Mouse (Mus musculus): Measurements from ENCODE around the gene Bbs12. TPM values are rescaled to one million over a fixed set of nuclear protein-coding genes. Genes with fewer than 3 reads are reported as not detected.

Bbs12 gene
- total RNA-seq (2021) = 1 to 10 TPM; 4.0 to 4.5 TPM

DNA sequence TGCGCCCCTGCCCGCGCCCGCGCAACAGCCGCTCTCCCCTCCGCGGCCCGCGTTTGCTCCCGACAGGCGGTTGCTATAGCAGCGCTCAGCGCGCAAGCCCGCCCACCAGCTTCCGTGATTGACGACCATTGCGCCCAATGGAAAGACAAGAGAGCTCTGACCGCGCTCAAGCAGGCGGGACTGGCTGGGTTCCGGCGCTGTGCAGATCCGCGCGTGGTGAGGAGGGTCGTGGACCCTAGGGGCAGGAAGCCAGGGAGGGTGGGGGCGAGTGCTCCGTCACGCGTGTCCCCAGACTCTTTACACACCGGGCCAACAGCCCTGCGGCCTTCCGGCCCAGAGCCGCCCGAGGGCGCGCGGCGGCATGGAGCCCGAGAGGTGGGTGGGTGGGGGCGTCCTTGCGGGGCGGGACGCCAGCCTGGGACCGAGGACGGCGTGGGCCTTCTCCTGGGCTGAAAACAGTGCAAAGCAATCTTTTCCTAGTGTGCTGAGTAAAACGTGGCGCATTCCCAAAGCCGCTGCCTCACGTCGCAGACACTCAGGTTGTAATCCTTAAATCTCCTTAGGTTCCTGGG is at the start of gene Bbs12, which contains the start of gene Cetn4:
Bbs12 (plus strand) TSS at position 185 of the 572 bp plus-strand sequence.
Cetn4 (minus strand) TSS at position 339 of the 572 bp plus-strand sequence.
- DNase-seq (ENCODE audit: extremely low spot score in 1 of 2, low spot score in 2 of 2) = peak; percentile 96 to 97
- intact Hi-C loops (cut with DNase I) = loop anchor here (5.0 kb wide), 1 partner anchor 105 kb away; the partner anchor contains the start of gene Spata5

DNA sequence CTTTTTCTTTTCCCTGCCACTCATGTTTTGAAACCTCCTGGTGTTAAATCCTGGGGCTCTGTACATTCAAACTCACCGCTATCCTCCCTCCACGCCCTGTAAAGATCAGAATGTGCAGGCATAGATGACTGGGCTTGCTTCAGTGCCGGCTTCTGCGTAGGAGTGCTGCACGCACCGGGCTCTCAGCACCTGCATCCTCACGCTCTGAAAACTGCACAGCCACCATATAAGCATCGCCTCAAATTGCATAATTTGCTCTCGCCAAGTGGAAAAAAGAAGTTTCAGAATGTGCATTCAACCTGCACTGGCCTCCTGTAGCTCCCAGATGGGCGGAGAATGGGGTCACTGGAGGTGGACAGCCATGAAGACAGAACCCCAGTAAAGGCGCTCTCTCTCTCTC is 44.0 kb upstream of the Bbs12 start:
- intact Hi-C loops (cut with DNase I) = no loop called here
- DNase-seq (ENCODE audit: extremely low spot score in 1 of 2, low spot score in 2 of 2) = no peak

DNA sequence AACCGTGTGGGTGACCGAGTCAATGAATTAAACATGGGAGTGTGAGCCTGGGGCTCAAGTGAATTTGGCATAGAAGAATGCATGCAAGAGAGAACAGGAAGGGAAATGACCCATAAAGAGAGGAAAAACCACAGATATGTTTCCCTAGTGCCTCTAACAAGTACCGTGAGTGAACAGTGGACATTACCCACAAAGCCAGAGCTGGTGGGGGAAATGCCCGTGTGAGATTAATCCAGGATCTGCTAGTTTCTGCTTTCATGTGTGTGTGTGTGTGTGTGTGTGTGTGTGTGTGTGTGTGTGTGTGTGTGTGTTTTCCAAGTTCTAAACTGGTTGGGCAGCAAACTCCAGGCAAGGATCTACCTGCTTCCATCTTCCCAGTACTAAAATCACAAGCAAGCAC is 42.4 kb upstream of the Bbs12 start:
- no peak for DNase-seq (ENCODE audit: extremely low spot score in 1 of 2, low spot score in 2 of 2)
- intact Hi-C loops (cut with DNase I) = loop anchor here (5.0 kb wide), 1 partner anchor 53 kb away; no protein-coding TSS in a partner anchor

DNA sequence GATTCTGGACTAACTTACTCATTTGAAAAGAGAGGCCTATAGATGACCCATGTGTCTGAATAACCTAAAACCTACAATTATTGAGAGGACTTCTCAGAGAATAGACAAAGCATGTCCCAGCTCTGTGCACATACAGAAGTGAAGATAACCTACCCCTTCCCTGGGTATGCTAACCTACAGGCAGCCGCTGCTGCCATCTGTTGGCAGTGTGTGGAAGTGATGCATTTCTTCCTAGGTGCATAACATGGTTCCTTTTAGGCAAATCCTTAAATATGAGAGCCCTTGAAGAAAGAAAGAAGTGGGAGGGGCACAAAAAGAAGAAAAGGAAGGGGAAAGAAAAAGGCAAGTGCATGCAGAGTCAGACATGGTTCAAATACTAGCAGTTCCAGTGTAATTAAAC is 41.1 kb upstream of the Bbs12 start:
- intact Hi-C loops (cut with DNase I) = loop anchor here (5.0 kb wide), 1 partner anchor 54 kb away; no protein-coding TSS in a partner anchor
- peak; percentile 19 to 55 for DNase-seq (ENCODE audit: extremely low spot score in 1 of 2, low spot score in 2 of 2)

DNA sequence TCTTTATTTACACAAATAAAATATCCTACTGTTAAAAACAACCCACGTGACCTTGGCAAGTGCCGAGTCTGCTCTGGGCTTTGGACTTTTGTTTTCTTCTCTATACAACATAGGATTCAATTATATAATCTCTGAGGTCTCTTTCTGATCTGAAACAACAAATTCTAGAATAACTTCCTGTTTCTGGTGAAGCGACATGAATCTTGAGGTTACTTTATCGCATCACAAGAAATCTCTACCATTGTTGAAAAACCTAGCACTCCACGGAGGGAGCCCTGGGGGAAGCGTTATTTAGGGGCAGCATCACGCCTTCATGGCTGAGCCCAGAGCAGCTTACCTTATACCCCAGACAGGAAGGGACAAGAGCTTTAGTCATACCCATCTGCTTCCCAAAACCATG is 39.3 kb upstream of the Bbs12 start:
- no peak for DNase-seq (ENCODE audit: extremely low spot score in 1 of 2, low spot score in 2 of 2)
- intact Hi-C loops (cut with DNase I) = loop anchor here (5.0 kb wide), 1 partner anchor 56 kb away; no protein-coding TSS in a partner anchor

DNA sequence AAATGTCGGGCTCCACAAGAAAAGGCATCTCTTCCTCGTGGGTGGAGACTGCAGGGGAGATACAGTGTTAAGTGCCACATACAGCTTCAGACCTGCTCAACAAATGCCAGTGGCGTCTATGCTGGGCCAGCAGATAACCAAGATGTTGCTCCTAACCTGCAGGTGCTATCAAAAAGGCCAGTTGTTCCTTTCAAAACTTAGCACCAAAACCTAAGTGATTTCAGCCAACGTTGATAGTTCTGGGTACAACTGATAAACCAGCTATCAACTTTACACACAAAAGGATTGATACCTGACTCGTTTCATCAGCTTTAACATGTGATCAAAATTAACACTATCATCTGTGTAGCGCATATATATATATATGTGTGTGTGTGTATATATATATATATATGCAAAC is 37.7 kb upstream of the Bbs12 start:
- intact Hi-C loops (cut with DNase I) = loop anchor here (5.0 kb wide), 1 partner anchor 57 kb away; no protein-coding TSS in a partner anchor
- no peak for DNase-seq (ENCODE audit: extremely low spot score in 1 of 2, low spot score in 2 of 2)

DNA sequence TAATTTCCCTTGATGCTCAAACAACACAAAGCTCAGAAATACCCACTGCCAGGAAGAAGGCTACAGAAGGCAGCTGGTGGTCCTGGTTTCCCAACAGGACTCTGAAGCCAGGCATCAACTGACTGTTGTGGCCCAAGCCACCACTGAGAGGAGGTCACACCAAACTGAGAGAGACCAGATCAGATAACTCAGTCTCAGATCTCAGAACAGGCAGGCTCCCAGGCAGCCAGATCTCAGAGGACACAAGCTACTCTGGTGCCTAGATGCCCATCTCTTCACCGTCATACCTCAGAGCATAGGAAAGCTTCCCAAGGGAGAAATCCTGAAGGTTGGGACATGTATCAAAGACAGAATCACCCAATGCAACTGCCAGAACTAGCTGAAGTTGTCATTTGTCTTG is 32.1 kb upstream of the Bbs12 start:
- no peak for DNase-seq (ENCODE audit: extremely low spot score in 1 of 2, low spot score in 2 of 2)
- intact Hi-C loops (cut with DNase I) = no loop called here

DNA sequence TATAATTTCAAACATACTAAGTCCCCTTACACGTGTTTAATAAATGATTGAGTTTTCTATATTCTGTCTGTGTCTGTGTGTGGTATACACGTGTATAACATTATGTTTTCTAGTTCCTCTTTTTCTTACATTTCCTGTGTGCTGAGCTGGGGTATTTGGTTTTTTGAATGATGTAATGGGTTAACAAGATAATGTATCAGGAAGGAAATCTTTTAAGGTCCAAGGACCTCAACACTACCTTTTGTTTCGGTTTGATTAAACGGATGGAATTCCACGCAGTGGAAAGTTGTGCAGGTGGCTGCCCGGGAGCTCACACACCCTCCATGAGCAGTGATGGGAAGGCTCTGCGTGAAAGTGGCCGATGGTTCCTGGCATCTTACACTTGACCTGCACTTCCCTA is 31.5 kb upstream of the Bbs12 start:
- intact Hi-C loops (cut with DNase I) = no loop called here
- DNase-seq (ENCODE audit: extremely low spot score in 1 of 2, low spot score in 2 of 2) = no peak

DNA sequence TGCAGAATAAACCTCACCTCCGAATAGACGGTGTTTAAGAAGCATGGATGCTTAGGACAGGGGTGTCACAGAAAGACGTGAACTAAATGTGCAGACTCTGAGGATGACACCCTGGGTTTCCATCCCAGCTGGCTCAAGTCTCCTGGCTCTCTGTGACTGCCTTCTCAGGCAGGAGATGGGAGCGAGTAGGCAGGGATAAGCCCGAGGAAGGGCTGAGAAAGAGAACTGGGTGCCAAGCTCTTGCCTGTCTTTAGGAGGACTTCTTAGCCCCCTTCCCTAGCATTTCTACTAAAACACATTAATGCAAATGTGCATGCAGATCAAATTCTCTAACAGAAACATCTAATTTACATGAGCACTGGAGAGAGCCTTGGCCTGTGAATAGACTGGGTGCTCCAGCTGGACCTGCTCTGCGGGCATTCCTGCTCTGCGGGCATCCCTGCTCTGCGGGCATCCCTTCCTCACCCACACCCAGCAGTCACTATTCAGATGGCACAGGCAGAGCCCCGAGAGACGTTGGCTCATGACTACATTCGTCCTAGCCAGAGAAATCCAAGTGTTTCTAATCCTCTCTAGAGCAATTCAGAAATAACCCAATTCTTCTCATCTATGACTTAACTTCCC is 29.9 kb upstream of the Bbs12 start:
- no peak for DNase-seq (ENCODE audit: extremely low spot score in 1 of 2, low spot score in 2 of 2)
- intact Hi-C loops (cut with DNase I) = no loop called here

DNA sequence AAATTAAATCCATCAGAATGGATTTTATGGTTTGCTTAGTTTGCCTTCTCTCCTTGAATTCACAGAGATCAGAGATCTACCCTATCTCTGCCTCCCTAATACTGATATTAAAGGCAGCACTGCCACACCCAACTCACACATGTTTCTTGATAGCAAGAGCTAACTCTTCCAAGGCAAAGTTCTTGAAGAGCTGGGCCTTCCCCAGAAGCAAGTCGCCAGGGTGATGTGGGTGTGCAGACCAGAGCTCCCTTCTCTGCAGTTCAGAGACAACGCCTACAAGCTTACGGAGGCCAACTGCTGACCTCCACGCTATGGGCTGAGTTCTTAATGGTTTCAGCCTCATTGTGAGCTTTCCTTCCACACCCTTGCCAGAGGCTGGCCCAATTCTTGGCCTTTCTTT is 29.1 kb upstream of the Bbs12 start:
- intact Hi-C loops (cut with DNase I) = no loop called here
- no peak for DNase-seq (ENCODE audit: extremely low spot score in 1 of 2, low spot score in 2 of 2)

DNA sequence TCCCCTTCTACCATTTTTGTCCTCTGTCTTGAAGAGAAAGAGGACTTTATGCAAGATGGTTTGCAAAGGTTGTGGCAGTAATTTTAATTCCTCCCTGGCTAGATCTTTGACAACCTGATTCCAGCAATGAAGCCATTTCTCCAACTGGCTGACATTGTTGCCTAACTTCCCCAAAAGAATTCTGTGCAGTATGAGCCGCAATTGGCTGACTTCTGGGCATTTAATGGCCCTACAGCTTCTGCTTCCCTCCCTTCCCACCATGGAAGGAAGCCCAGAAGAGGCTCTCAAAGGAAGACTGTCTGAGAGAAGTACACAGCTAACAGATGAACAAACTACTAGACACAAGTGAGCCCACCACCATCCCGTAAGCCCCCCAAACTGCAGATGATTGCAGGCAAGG is 23.1 kb upstream of the Bbs12 start:
- no peak for DNase-seq (ENCODE audit: extremely low spot score in 1 of 2, low spot score in 2 of 2)
- intact Hi-C loops (cut with DNase I) = no loop called here

DNA sequence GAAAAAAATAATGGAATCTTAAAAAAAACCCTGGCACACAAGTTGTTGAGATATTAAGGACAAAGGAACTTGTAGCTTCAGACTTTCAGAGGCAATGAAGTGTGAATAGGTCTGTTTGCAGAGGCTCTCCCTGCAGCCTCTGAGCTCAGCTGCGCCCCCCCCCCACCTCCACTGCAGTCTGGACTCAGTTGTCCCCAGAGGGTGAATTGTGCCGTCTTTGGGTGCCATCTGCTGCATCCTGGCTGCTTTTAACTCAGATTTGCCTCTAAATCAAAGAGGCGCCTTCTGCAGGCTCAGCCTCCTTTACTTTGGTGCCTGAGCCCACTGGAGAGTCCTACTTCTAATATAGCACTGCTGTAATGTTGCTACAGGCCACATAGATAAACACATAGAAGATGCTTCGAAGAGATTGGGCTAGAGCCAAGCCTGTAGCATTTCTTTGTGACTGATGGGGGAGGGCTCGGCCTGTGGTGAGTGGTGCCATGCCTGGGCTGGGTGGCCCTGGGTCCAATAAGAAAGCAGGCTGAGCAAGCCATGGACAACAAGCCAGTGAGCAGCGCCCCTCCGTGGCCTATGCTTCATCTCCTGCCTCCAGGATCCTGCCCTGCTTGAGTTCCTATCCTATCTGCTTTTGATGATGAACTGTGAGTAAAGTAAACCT is 21.3 kb upstream of the Bbs12 start:
- no peak for DNase-seq (ENCODE audit: extremely low spot score in 1 of 2, low spot score in 2 of 2)
- intact Hi-C loops (cut with DNase I) = no loop called here

DNA sequence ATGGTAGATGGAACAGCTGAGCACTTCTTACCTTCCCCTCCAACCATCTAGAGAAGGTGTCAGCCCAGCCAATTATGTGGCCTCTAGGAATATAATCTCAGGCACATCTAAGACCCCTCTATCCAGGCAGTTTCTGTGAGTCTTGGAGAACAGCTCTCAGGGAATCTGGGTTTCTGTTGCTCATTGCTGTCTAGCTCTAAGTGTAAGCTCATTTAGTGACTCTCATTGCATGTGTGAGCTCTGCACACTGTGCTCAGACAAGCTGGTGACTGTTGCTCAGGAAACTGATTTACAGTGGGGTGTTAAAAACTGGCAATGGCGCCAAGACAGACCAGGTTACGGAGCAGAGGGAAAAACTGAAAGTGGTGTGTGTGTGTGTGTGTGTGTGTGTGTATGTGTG is 20.4 kb upstream of the Bbs12 start:
- DNase-seq (ENCODE audit: extremely low spot score in 1 of 2, low spot score in 2 of 2) = no peak
- intact Hi-C loops (cut with DNase I) = no loop called here

DNA sequence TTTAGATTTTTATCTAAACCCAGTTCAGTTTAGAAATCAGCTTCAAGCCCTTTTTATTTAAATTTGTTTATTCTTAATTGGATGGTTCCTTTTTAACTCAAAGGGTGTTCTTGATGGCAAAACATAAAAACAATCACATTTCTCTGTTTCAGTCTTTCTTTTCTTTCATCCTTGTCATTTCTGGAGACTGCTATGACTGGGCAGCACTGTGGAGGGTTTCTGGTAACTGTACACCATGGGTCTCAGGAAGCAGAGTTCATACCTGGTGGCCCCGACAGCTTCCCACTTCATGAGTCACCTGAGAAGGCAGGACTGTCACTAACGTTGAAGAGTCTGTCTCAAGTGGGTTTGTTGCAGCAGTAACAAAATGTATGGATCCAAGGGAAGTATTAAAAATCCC is 19.7 kb upstream of the Bbs12 start:
- intact Hi-C loops (cut with DNase I) = no loop called here
- DNase-seq (ENCODE audit: extremely low spot score in 1 of 2, low spot score in 2 of 2) = no peak

DNA sequence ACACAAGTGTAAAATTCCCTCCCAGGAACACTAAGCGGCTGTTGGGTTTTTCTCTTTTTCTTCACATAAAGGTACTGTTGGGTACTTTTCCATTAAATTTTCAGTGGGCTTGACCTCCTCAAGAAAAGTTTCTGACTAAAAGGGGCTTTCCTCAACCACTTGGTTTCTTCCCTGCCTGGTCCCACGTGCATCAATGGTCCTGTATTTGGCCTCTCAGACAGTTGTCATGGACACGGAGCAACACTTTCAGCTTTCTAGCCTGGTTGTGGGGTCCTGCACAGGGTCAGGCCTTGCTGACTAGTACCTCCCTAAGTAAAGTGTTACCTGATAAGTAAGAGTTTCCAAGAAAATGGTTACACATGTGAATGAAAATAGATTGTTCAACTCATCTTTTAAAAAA is 12.9 kb upstream of the Bbs12 start:
- intact Hi-C loops (cut with DNase I) = no loop called here
- DNase-seq (ENCODE audit: extremely low spot score in 1 of 2, low spot score in 2 of 2) = no peak

DNA sequence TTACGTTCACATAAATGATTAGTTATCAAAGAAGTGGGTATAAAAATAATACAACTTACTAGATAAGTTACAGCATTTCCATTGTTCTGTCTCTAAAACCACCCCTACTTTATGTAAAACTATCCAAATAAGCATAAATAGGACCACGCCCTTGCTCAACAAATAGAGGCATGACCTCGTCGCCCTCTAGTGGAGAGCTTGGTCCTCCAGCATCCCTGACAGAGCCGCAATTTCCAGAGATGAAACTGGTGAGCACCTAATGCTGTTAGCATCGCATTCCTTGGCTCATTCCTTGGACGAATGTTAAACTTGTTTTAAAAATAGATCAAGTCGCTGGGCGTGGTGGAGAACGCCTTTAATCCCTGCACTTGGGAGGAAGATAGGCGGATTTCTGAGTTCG is 9.7 kb upstream of the Bbs12 start:
- peak in 1 of 2 experiments; percentile 45 for DNase-seq (ENCODE audit: extremely low spot score in 1 of 2, low spot score in 2 of 2)

DNA sequence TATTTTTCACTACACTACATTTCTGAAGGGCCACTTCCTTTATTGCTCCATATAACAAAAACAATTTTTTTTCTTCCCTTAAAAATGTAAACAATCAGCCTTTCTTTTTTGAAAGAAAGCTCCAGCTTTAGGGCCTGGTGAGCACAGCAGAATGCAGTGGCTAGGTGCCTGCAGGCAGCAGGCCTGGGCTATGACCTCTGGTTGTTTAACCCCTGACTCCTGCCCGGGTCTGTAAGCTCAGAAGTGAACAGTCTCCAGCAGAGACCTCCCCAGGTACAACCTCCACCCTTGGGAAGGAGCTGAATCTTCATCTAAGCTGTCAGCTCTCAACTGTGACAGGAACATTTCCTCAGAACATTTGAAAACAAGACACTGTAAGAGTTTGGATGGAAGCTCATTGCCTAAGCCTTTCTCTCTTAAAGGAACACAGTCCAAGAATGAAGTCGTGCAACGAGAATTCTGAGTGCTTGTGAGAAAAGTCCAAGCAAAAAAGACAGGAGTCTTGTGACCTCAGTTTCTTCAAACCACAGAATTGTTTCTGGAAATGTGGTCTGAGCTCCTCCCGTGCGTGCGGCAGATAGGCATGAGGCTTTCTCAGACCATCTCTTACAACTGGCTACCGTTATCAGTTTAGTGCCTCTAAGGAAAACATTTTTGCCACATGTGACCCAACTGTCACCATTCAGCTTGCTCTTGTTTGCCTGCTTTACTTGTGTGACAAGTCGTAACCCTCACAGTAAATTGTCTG is 8.8 kb upstream of the Bbs12 start:
- DNase-seq (ENCODE audit: extremely low spot score in 1 of 2, low spot score in 2 of 2) = no peak
- intact Hi-C loops (cut with DNase I) = no loop called here

More for the DNA sequence above, 9.7 kb upstream of the Bbs12 start:
- intact Hi-C loops (cut with DNase I) = no loop called here

DNA sequence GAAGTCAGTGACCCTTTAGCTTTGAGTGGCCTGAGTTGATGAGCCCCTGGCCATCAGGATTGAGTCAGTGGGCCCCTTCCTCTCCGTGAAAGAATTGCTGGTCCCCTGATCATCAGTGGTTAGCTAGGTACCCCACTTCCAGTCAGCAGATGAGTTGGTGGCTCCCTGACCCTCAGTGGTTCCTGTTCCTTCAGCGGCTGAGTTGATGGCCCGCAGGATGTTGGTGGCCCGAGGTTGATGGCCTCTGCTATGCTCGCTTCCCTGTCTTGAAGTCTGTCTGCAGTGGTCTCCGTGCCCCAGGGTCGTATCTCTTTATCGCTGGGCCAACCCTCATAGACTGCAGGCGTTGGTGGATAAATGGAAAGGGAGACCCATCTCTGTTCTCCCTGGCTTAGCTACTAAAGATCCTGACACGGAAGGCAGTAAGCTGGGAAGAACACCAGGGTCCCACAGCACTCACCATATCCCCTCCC is 421 bp upstream of the Bbs12 start:
- DNase-seq (ENCODE audit: extremely low spot score in 1 of 2, low spot score in 2 of 2) = peak in 1 of 2 experiments; percentile 22
- intact Hi-C loops (cut with DNase I) = loop anchor here (5.0 kb wide), 1 partner anchor 105 kb away; the partner anchor contains the start of gene Spata5

DNA sequence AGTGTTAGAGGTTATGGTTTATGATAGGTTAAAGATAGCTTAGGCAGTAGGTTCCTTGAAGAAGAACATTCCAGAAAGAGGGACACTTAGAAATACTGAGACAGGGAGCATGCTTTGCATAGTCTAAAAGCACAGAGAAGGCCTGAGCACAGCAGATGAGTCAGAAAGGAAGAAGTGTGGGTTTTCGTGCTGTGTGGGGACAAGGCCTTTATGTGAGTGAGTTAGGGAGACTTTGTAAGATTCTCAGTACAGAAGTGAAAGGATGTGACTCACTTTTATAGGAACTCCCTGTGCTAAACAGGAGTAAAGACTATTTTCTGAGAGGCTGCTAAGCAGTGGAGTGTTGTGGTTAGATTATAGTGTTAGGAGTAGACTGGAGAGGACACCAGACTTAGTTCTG is 1.0 kb downstream of the Bbs12 start:
- intact Hi-C loops (cut with DNase I) = loop anchor here (5.0 kb wide), 1 partner anchor 104 kb away; the partner anchor contains the start of gene Spata5
- DNase-seq (ENCODE audit: extremely low spot score in 1 of 2, low spot score in 2 of 2) = no peak
